Mouse (Mus musculus): Measurements from ENCODE around the gene Adgrv1.
"Not testable (repeated sequence)": the region's sequence is repeated elsewhere in the genome, so short reads cannot be mapped to it uniquely, and the experiment has no call there.

Gene Adgrv1

DNA sequence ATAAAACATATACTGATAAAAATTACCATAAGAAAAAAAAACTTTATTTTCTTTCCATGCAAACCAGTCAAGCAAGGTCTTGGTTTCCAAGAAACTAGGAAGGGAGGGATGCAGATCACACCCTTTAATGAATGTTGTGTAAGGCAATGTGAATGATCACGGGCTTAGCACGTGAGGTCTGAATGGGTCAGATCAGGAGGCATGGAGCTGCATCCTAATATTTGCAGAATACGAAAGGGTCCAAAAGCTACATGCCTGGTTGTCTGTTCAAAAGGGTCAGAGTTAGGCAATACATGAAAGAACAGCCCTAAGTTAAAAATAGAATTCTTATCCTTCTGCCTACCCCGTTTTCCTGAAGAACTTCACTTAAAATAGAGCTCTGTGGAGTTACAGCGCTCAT, 303.2 kb downstream of the Adgrv1 start:
- no peak for DNase-seq

DNA sequence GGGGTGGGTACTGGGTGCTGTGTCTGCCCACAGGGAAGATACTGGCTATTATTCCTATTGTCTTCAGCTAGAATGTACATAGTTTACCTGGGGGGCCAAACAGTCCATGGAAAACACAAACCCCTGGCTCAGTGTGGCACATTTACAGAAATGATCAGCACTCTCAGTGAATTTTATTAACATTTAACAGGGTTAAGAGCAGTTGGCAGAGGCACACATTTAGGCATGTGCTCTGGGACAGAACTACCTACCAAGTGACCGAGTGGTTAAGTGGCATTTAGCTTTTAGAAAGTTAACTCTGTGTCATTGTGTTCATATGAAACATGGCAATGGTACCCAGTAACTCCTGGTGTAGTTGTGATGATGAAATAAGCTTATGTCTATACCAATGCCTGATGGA, 304.8 kb downstream of the Adgrv1 start:
- DNase-seq: no peak

DNA sequence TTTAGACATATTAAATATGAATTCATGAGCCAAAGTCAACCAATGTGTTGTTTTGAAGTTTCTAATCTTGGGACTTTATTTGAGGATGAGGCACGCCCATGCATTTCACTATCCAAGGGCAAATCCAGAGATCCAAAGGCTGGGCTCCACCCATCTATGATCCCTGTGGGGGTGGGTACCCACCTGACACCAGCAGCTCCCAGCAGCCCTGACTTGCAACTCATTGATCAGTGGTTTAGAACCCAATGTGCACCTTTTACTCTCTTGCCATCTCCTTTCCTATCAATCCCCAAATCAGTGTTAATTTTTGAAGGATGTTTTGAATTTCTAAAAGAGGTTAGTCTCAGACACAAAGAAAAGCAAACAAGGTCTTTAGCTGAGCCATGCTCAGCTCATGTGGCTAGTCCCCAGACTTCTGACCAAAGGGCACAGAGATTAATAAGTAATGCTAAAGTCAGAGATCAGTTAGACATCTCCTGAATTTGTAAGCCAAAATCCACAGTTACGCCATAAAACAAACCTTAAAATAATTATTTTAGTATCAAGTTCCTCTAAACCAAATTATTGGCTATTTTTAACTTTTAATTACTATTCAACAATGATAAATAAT, 307.2 kb downstream of the Adgrv1 start:
- no peak for DNase-seq

DNA sequence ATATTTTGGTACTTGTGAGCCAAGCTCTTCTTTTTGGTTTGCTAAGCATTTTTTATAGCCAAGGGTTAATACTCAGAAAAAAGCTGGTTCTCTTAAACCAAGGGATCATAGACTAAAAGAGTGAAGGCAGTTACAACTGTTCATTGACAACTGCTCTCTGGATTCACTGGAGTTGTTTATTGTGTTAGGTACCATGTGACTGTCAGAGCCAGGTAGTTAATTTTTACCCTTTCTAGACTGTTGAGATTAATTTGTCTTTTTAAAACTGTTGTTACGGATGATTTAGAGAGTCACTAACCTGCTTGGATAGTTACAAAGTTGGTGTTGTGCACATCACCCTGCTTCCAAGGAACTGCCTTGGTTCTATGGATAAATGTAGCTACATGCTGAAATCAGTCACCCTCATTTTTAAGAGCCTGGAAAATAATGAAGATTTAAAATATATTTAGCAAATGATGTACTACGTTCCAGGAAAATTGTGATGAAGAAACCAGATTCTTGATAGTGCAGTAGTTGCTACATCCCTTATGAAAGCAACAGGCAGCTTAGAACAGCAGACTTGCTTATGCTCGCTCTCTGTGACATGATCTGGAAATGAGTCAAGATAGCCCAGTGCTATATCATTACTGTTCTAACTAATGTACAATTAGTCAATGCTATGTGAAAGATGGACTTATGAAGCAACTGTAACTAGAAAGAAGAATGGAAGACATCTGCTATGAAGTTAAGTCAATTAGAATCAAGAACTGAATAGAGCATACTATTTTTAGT, 309.2 kb downstream of the Adgrv1 start:
- no peak for DNase-seq

DNA sequence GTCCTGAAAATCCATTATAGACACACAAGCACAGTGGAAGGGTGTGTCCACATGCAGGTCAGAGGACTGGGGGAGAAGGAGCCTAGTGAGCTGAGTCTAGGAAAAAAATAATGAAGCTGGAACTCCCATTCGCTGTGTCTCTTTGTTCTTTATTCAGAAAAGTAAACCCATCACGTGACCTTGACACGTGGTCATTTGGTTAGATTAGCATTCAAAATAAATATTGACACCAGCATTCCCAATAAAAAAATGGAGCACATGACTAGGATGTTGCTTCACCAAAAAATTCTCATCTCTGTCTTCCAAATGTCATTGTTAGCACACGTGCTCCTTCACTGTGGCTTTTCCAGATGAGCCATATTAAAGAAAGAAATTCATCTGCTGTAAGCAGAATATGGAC, 316.4 kb downstream of the Adgrv1 start:
- DNase-seq: no peak

DNA sequence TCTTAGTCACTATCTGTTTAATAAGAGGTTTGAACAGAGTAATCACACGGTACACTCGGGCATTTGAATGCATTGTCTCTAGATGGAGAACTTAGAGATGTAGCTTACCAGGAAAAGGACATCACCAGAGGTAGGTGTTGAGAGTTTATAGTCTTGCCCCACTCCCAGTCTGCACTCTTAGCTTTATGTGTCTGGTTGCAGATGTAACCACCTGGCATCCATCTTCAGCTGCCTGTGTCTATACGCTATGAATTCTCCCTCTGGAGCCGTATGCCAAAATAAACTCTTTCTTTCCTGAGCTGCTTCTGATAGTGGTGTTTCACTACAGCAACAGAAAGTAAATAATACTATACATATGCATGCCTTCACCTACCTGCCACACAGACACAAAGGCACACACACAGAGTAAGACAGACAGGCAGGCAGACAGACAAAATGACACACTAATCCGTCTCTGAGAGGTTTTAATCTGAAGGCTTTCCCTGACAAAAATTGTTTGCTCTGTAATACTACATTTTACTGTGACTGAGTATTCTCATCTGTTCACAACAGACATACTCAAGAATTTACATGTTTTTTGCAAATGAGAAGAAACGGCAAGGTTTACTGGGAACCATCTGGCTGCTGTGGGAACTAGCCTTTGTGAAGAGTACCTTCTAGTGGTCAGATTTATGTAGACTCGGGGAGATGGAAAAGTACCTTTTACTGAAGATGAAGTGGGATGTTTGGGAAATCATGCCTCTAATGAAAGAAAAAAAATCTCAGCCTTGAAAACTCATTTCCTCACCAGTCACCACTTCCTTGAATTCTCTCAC, 318.4 kb downstream of the Adgrv1 start:
- DNase-seq: peak; percentile 4

DNA sequence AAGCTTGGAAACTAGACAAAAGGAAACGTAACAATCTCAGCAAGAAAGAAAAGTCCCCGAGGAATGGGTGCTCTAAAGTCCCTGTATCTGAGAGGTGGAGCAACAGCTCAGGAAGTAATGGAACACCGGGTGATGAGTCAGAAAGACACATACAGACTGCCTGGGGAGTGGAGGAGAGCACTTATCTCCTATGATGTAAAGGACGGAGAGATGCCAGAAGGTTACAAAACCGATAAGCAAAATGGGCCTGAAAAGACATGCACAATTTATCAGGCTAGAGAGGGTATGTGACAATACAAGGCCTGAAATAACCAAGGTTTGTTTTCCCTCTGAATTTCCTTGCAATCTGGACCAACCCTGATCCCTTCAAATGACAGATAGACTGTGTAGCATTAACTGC, 320.8 kb downstream of the Adgrv1 start:
- no peak for DNase-seq

DNA sequence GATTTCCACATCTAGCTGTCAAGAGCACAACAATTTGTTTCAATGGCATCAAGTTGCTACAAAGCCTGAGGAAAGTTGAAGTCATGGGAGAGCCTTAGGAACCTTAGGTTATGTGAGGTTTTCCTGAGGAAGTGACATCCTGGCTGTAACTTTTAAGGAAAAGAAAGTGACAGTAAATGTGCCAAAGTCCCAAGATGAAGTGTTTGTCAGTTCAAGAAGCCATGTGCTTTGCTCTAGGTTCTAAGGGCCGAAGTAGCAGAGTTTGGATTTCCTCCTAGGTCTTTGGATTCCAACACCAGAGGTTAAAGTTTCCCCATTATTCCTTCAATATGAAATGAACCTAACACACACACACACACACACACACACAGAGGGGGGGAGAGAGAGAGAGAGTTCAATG, 332.1 kb downstream of the Adgrv1 start:
- no peak for DNase-seq

DNA sequence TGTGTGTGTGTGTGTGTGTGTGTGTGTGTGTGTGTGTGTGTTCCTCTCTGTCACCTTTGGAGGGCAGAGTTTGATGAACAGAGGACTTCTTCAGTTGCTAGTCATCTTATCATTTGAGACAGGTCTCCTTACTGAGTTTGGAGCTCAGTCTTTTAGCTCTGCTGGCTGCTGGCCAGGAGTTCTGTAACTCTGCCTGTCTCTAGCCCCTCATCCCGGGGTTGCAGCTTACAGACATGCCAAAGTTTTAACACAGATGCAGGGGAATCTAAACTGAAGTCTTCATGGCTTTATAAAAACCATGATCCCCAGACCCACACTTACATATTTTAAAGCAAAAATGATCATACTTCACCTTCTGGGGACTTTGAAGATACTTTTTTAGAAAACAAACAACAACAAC, 338.8 kb downstream of the Adgrv1 start:
- DNase-seq: no peak

DNA sequence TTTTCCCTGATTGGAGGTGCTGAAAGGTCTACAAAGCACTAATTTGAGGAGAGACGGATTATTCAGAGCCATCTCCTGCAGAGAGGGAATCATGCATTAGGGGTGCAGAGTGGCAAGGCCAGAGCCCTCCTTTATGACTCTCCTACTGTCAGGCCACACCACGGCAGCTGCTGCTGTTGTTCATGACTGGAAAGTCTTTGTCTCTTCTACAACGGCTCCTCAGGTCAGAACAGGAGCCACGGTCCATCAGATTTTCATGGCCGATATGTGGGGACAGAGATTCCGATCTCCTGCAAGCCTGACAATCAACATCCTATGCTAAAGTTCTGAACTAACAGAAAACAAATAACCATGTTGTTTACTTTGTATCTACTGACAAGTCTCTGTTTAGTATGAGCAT, 350.8 kb downstream of the Adgrv1 start:
- no peak for DNase-seq

DNA sequence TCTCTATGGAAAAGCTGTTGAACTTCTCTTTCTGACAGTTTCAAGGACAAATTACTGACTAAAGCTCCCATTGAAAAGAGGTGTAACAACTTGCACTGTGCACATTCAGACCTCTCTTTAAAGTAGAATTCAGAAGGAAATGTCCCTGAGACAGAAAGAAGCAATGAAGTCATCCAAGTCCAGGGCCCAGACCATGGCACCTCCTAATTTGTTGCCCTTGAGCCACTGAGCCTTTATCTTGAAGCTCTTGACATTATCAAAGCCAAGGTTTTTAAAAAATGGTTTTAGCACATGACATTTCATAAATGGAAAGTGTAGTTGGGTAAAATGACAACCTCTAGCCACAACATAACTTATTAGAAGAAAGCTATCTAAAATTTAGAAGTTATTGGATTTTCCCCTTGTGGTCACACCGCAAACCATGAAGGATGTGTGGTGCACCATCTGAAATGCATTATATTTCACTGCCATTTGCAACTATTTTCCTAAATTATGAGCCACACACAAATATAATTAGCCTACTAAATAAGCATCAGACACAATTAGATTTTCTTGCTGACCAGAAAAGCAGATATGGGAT, 352.2 kb downstream of the Adgrv1 start:
- no peak for DNase-seq

DNA sequence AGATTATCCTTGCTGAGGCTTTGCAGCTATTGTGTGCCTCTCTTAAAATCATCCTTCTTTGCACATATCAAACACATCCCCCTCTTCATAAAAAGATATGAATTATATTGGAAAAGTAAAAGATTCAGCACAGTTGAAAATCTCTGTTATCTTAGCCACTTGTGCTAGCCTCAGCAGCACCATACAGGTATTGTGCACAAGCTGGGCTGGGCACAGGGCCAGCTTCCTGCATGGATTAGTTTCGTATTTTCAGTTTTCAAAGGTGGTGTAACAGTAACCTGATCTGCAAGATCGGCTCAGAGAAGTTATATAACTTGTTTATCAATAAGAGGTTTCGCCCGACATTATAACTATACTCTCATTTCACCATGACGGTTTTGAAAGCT, 353.6 kb downstream of the Adgrv1 start:
- DNase-seq: no peak

DNA sequence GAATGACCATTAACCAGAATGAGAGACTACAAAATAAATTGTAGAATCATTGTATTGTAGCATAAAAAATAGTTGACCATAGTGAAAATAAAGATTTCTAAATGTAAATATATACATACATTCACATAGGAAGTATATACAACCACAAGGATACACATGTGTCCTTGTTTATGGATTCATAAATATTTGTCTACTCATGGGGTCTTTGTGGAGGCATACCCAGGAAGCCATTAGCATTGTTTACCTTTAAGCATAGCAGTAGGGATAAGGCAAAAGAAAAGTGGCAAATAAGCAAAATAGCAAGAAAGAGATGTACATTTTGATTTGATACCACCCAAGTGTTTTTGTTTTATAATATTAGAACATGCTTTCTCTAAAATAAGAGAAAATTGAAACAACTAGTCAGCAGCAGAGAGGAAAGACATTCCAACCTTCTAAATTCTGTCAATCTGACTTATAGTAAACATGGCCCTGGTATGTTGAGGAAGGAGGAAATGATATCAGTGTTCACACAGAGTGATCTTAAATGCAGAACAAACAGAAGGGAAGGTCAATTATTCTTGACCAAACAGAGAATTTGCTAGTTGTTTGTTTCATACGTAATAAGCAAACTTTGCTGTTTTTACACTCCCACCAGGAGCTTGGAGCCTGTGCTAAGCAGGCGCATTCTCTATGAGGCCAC, 354.1 kb downstream of the Adgrv1 start:
- no peak for DNase-seq

DNA sequence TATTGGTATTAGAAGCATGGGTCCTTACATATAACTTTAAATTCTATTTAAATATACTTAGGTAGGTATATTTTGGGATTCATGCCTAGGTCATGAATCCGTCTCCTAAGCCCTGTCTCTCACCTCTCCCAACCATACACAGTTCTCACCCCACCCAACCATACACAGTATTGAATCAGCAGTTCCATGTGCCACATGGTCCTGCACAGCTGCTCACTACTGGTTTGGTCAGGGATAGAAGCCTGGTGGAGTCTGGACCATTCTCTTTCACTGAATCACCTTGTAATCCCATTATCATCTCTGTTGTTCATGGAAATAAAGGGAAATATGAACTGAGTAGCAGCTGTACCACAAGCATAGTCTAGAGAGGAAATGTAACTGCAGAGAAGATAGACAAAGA, 359.1 kb downstream of the Adgrv1 start:
- DNase-seq: no peak

DNA sequence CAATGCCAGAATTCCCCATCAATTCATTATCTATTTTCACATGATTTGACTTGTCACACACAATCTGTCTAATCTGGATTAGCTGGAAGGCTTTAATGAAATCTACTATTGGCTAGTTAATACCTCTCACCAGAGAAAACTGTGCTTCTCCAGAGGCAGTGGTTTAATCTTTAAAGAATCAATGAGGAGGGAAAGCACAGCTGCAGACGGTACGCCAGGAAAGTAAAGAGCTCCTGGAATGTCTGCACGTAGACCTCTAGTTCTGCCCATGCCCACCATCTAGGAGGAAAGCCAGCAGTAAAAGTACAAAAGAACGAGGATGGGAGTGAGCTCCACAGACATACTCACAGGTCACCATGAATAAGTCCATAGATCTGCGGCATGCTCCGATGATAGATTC, 362.6 kb downstream of the Adgrv1 start:
- no peak for DNase-seq

DNA sequence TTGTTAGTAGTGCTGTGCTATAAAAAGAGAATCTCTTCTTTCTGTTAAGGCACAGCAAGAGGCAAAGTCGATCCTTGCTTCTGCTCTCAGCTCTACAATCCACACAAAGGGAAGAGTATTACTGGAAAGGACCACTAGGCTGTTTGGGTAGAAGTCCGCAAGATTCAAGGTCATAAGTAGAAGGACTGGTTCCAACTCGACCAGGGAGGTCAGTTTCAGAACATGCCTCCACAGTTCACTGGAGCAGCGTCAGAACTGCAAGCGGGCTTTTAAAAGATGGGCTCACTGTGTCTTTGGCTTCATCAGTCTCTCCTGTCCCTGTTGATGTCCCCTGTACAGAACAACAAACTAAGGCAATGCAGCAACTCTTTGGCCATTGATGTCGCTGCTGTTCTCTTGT, 363.9 kb downstream of the Adgrv1 start:
- no peak for DNase-seq

DNA sequence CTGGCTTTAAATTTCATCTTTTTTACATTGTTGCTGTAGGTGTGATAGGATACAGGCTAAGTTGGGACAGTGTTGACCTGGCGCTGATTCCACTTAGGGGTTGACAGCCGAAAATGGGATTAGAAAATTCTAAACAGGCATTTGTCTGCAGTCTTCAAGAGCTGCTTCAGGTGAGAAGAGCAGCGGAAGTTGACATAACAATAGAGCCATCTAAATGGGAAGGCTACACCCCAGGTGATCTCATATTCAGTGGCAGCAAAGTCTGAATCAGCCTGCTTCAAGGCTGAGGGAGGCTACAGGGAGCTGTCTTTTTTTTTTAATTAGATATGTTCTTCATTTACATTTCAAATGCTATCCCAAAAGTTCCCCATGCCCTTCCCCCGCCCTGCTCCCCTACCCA, 365.5 kb downstream of the Adgrv1 start:
- not testable (repeated sequence) for DNase-seq

DNA sequence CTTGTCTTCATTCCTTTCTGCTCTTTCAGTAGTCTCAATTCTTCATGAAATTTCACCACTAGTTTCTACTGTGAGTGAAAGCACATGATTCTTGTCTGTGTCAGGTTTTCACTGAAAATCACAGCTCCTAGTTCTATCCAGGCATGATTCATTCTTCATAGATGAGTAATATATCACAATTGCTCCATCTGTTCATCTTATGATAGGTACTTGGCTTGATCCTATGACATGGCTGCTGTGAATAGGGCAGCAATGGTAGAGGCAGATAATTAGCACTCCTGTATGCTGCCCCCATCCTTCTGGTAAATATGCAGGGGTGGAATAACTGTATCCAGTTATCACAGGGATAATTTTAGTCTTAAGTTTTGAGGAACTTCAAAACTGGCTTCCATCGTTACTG, 368.5 kb downstream of the Adgrv1 start:
- DNase-seq: no peak

DNA sequence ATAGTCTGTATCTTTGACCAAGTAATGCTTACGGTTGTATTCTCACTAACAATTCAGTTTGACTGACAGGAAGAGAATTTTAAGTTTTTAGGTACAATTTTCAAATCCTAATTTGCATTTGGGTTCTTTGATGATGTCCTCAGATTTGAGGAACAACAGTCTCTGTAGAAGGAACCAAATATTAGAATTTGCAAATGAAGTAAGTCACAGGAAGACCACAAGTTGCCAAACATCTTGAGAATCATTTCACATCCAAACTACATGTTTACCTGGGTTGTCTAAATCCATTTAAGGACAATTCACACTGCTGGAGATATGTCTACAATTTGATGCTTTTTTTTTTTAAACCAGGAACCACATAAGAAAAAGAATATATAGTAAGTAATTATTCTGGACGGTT, 391.8 kb downstream of the Adgrv1 start:
- no peak for DNase-seq

DNA sequence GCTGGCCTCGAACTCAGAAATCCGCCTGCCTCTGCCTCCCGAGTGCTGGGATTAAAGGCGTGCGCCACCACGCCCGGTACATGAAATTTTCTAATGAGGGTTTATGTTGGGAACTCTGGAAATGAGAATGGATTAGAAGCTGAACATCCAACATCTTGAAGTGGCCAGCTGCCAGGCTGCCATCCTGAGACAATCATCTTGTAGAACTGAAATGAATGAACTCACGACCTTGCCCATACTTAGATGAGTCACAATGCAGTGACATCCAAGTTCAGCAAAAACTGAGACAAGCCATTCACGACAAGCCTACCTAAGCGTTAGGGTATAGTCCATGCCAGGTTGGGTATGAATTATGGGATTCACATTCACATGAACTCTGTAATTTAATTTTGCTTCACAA, 393.1 kb downstream of the Adgrv1 start:
- DNase-seq: no peak

DNA sequence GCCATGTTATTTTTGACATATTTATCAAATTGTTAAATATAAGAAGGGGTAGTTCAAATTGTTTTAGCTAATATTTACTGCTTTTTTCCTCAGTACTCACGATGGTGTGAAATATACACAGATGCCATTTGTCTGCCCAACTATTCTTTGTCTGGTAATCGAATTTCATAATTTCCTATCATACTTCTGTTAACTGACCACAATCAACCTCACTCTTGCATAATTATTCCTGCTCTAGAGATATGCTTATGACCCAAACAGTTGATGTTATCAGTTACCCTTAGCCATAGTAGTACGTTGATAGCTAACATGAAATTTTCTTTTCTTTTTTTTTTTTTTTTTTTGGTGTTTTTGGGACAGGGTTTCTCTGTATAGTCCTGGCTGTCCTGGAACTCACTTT, 393.5 kb downstream of the Adgrv1 start:
- DNase-seq: no peak

DNA sequence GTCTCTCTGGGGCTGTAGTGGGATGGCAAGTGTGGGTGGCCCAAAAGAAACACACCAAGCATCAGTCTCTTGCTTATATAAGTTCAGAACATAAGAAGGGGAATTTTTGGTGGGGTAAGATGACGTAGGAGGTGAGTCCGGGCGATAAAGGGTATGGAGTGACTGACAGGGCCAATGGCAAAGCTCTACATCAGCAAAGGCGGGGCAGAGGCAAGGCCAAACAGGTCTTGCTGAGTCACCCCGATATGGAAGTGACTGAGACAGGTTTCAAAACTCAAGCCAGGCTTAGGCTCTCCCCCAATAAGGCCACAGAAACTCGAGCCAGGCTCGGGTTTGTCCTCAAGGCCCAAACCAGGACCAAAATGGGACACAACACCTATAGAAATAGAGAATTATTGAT, 394.1 kb downstream of the Adgrv1 start:
- no peak for DNase-seq

DNA sequence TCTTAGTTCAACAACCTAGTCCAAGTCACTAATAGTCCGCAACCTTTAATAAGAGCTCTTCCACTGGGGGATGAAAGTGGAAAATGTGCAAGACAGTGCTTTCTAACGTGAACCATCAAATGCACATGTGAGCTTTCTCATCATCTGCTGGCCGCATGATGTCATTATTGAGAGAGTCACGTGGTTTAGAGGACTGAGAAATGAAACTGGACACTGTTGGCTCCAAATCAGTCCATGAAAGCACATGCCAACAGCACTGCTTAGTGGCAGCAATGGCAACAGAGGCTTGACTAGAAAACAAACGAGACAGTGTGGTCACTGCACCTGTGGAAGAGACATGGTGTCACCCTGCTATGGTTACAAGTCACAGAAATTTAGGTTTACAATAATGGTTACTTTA, 395.0 kb downstream of the Adgrv1 start:
- no peak for DNase-seq

All from right cerebral cortex, postnatal 25 days (tissue).